Mouse (Mus musculus) liver (tissue): ENCODE measurements at regions not wholly inside any gene's neighbourhood (a gene's known extent, or its start where the extent isn't known, plus 50 kb on each side); places are given as distances from the start of the nearest gene placed in this dataset.

Source experiments
- DNase-seq: peaks from one replicate; pipeline ENCODE4 v3.0.0-alpha.2; 2020; ENCODE audit warnings: mixed read lengths

- DNase-seq, result no peak
Observed at GRCm38 (mm10) chr8:49845575-49845974, 1001.8 kb upstream of the Tenm3 start.

GRCm38 (mm10) chr8:49831970-49832369 is 988.2 kb upstream of the Tenm3 start:
- no peak for DNase-seq

- DNase-seq, result peak; percentile 7
Observed at GRCm38 (mm10) chr8:49829345-49829744, 985.6 kb upstream of the Tenm3 start.

GRCm38 (mm10) chr8:49826231-49826630 is 982.5 kb upstream of the Tenm3 start:
- no peak for DNase-seq

- no peak for DNase-seq
Observed at GRCm38 (mm10) chr8:49825000-49825399, 981.2 kb upstream of the Tenm3 start.

- no peak for DNase-seq
Observed at GRCm38 (mm10) chr8:49822791-49823190, 979.0 kb upstream of the Tenm3 start.

- no peak for DNase-seq
Observed at GRCm38 (mm10) chr8:49799236-49799635, 955.5 kb upstream of the Tenm3 start.

GRCm38 (mm10) chr8:49796741-49797140 is 953.0 kb upstream of the Tenm3 start:
- DNase-seq, result no peak

- no peak for DNase-seq
Observed at GRCm38 (mm10) chr8:49794491-49794890, 950.7 kb upstream of the Tenm3 start.

GRCm38 (mm10) chr8:49769829-49770228 is 926.1 kb upstream of the Tenm3 start:
- DNase-seq, result no peak

GRCm38 (mm10) chr8:49738043-49738442 is 894.3 kb upstream of the Tenm3 start:
- no peak for DNase-seq

GRCm38 (mm10) chr8:49729156-49729555 is 885.4 kb upstream of the Tenm3 start:
- DNase-seq, result no peak

GRCm38 (mm10) chr8:49712371-49712770 is 868.6 kb upstream of the Tenm3 start:
- DNase-seq, result no peak

GRCm38 (mm10) chr8:49708701-49709100 is 865.0 kb upstream of the Tenm3 start:
- DNase-seq, result no peak

- no peak for DNase-seq
Observed at GRCm38 (mm10) chr8:49699058-49699457, 855.3 kb upstream of the Tenm3 start.

GRCm38 (mm10) chr8:49696709-49697108 is 853.0 kb upstream of the Tenm3 start:
- DNase-seq, result no peak
